Mouse (Mus musculus) liver, embryonic 13.5 days (tissue): ENCODE data around the gene Stk24. TPM values are rescaled to one million over a fixed set of nuclear protein-coding genes. Genes with fewer than 3 reads are reported as not detected.
"Not testable (repeated sequence)": the region's sequence is repeated elsewhere in the genome, so short reads cannot be mapped to it uniquely, and the experiment has no call there.

ENCODE experiments used
- ATAC-seq: fragments of 200-750 bp; cut with Nextera tagmentation; 2 replicates; pipeline ENCODE4 v1.8.0; 2017; ENCODE audit warnings: low read depth, mild to moderate bottlenecking, moderate number of reproducible peaks, moderate library complexity
- DNase-seq: peaks from one replicate; pipeline ENCODE4 v3.0.0; 2022
- H3K27ac ChIP-seq: fragments of 300-500 bp; sonication (generic); 2 replicates; pipeline ENCODE4 v1.5.1; 2015; ENCODE audit warnings: moderate library complexity, mild to moderate bottlenecking, inconsistent platforms
- H3K27me3 ChIP-seq: fragments of 300-500 bp; sonication (generic); 2 replicates; pipeline ENCODE4 v1.6.1; 2015; ENCODE audit warnings: mild to moderate bottlenecking, inconsistent platforms
- H3K36me3 ChIP-seq: fragments of 300-500 bp; sonication (generic); 2 replicates; pipeline ENCODE4 v1.6.1; 2015; ENCODE audit warnings: mild to moderate bottlenecking, inconsistent platforms
- H3K4me1 ChIP-seq: fragments of 300-500 bp; sonication (generic); replicated peaks from 2 replicates; pipeline ENCODE4 v1.6.1; 2015; ENCODE audit warnings: inconsistent platforms
- H3K4me2 ChIP-seq: fragments of 300-500 bp; sonication (generic); 2 replicates; pipeline ENCODE4 v1.6.1; 2015; ENCODE audit warnings: inconsistent platforms, mild to moderate bottlenecking, moderate library complexity
- H3K4me3 ChIP-seq: fragments of 300-500 bp; sonication (generic); replicated peaks from 2 replicates; pipeline ENCODE4 v1.5.1; 2015; ENCODE audit warnings: mild to moderate bottlenecking, inconsistent platforms
- H3K9ac ChIP-seq: fragments of 300-500 bp; sonication (generic); 2 replicates; pipeline ENCODE4 v1.6.1; 2015; ENCODE audit warnings: mild to moderate bottlenecking, inconsistent platforms
- H3K9me3 ChIP-seq: fragments of 300-500 bp; sonication (generic); replicated peaks from 2 replicates; pipeline ENCODE4 v1.6.1; 2016; ENCODE audit warnings: inconsistent platforms
- WGBS: fragments of 180-500 bp; shearing (Covaris S2); methylation state at CpG from one replicate; pipeline ENCODE4 v1.1.7; 2015; ENCODE audit not compliant: insufficient replicate concordance; 5-methylcytosine and 5-hydroxymethylcytosine counted together
- polyA plus RNA-seq: library from polyadenylated mRNA; unstranded; fragments of >200 nt; fragmentation: Nextera tagmentation; extraction: Ambion mirVana; gene quantifications from 2 replicates; pipeline ENCODE4 v1.2.1, GENCODE M21; 2015

The Stk24 gene
- 30.6 and 36.0 TPM in 2 replicates for polyA plus RNA-seq

DNA sequence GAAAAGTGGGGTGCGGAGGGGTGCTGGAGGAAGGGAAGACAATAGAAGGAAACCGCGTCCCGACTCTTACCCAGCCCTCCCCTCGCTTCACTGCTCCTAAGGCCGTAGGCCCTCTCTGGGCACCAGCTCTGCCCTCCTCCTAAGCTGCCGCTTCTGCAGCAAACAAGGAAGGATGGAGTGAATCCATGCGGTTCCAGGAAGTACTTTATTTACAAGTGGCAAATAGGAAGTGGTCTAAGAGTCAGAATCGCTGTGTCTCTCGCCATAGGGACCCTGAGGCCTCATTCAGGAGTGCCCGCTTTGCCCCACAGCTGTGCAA is at the start of gene Stk24:
Gene Stk24, minus strand, starts transcription at position 185 of the 319 bp plus-strand sequence.
- Histone ChIP-seq H3K4me1 (peaks cover 48% of the 10 kb centered on the region), H3K9me3 (no peaks in the 10 kb centered on the region), H3K27me3 (0 out of 2 replicates have a peak, but pooled peaks cover 3% of the 10 kb centered on the region), H3K4me2 (peak within 1 kb of the TSS; percentile 95), H3K4me3 (peak within 1 kb of the TSS; percentile 92), H3K36me3 (peaks cover 12% of the 10 kb centered on the region), H3K9ac (peak within 1 kb of the TSS; percentile 99), H3K27ac (peak within 1 kb of the TSS; percentile 92)
- 6% methylated on average over 11 of the region's 11 CpGs for WGBS
- DNase-seq (no peak), ATAC-seq (no peak)

DNA sequence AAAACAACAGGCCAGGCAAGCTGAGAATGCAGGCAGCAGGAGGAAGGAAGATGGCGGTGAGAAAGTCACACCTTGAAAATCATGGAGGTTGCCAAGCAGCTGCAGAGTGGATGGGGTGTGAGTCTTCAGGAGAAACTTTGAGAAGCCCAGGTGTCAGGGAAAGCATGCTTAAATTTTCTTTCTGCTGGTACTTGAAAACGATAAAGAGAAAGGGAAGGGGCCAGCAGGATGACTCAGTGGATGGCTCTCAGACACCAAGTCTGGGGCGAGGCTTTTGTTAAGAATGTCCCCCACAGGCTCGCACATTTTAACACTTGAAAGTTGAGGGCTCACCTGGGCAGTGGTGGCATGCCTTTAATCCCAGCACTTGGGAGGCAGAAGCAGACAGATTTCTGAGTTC is 48.3 kb upstream of the Stk24 start:
- Histone ChIP-seq H3K36me3 (no peaks in the 10 kb centered on the region), H3K27ac (no peak overlapping the region), H3K27me3 (no peaks in the 10 kb centered on the region), H3K4me2 (no peak overlapping the region), H3K4me3 (no peak overlapping the region), H3K9ac (no peak overlapping the region), H3K9me3 (no peaks in the 10 kb centered on the region), H3K4me1 (peaks cover 23% of the 10 kb centered on the region)
- WGBS = 81% methylated on average over 4 of the region's 4 CpGs
- ATAC-seq (no peak), DNase-seq (peak; percentile 43)

DNA sequence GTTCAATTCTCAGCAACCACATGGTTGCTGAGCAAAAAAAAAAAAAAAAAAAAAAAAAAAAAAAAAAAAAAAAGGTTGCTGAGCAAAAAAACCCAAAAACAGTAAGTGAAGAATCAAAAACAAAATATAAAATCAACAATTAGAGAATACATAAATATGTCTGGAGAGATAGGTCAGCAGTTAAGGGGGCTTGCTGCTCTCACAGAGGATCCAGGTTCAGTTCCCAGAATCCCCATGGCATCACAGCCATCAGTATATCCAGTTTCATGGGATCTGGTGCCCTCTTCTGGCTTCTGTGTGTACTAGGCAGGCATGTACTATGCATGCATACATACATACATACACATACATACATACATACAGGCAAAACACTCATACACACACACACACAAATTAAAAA is 46.9 kb upstream of the Stk24 start:
- no peak overlapping the region for H3K4me2 ChIP-seq
- H3K27me3 ChIP-seq = no peaks in the 10 kb centered on the region
- no peak overlapping the region for H3K27ac ChIP-seq
- H3K9me3 ChIP-seq = no peaks in the 10 kb centered on the region
- no peak overlapping the region for H3K4me3 ChIP-seq
- H3K9ac ChIP-seq = no peak overlapping the region
- no peak for ATAC-seq
- peak; percentile 19 for DNase-seq
- H3K4me1 ChIP-seq = peaks cover 37% of the 10 kb centered on the region
- H3K36me3 ChIP-seq = no peaks in the 10 kb centered on the region

DNA sequence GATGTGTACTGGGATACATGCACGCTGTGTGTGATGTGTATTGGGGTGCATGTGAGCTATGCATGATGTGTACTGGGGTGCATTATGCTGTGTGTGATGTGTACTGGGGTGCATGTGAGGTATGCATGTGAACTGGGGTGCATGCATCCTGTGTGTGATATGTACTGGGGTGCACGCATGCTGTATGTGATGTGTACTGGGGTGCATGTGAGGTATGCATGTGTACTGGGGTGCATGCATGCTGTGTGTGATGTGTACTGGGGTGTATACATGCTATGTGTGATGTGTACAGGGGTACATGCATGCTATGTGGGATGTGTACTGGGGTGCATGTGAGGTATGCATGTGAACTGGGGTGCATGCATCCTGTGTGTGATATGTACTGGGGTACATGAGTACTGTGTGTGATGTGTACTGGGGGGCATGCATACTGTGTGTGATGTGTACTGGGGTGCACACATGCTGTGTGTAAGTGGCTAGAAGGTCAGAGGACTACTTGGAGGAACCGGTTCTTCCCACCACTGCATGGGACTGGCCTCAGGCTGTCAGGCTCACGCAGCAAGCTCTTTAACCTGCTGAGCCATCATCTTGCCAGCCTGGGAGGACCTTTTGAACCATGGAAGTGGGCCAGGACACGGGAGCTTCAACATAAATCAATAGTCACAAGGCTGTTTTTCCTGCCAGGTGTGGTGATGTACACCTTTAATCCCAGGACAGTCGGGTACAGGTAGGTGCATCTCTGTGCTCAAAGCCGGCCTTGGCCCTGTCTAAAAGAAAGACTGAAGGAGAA is 45.4 kb upstream of the Stk24 start:
- Histone ChIP-seq H3K9ac (no peak overlapping the region), H3K4me1 (peaks cover 40% of the 10 kb centered on the region), H3K36me3 (no peaks in the 10 kb centered on the region), H3K9me3 (no peaks in the 10 kb centered on the region), H3K4me3 (no peak overlapping the region), H3K27ac (no peak overlapping the region), H3K4me2 (no peak overlapping the region), H3K27me3 (no peaks in the 10 kb centered on the region)
- ATAC-seq (no peak), DNase-seq (no peak)
- 69% methylated on average over 7 of the region's 7 CpGs for WGBS

DNA sequence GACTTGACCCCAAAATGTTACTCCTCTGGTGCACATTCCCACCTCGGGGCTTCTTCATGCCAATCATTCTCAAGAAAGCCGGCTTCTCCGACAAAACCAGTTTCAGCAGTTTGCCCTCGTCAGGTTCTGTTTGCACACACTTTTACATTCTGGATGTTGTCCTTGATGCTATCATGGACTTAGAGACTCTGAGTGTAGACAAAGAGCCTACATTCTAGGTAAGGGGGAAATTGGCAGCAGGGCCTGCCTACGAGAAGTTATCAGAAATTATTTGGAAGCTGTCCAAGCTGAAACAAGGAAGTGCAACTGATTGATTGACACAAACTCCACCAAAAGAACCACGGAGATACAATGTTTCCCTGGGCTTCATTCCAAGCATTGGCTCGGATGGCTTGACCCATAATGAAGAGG is 43.5 kb upstream of the Stk24 start:
- ATAC-seq = peak; percentile 9; the same call in 1 of the 2 replicates
- Histone ChIP-seq H3K27ac (peak overlapping the region; percentile 93), H3K4me1 (peaks cover 40% of the 10 kb centered on the region), H3K9ac (no peak overlapping the region; the same call in none of the 2 replicates), H3K4me3 (no peak overlapping the region), H3K36me3 (no peaks in the 10 kb centered on the region), H3K27me3 (no peaks in the 10 kb centered on the region), H3K9me3 (no peaks in the 10 kb centered on the region), H3K4me2 (peak overlapping the region; percentile 67)
- no peak for DNase-seq
- 22% methylated on average over 7 of the region's 7 CpGs for WGBS

DNA sequence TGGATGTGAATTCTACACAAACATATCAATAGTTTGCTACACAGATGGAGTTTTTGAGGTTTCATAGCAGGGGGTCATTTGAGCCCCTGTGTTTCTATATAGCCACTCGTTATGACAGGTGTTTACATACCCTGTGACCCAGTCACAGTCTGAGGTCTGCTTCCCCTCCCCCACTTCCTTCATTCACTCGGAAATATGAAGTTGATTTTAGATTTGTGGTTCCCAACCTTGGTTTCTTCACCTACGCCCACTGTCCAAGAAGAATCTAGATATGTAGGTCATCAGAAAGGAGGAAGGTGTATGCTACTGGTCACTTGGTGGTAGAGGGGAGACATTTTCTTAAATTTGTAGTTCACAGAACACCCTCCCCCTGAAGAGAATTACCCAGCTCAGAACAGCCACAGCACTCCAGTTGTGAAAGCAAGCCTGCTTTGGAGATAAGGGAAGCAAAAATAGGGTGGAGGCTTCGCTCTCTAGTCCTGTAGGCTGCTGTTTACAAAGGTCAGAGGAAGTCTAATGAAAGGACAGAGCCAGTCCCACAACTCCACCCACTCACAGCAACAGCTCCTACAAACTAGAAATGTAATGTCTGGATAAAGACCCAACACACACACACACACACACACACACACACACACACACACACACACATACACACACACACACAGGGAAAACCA is 43.0 kb upstream of the Stk24 start:
- peak overlapping the region; percentile 93 for H3K27ac ChIP-seq
- no peaks in the 10 kb centered on the region for H3K27me3 ChIP-seq
- H3K4me1 ChIP-seq = peaks cover 40% of the 10 kb centered on the region
- no peaks in the 10 kb centered on the region for H3K36me3 ChIP-seq
- peak overlapping the region; percentile 60 for H3K9ac ChIP-seq
- 7% methylated on average over 4 of the region's 4 CpGs for WGBS
- DNase-seq (peak; percentile 49), ATAC-seq (peak; percentile 98)
- H3K9me3 ChIP-seq = no peaks in the 10 kb centered on the region
- H3K4me2 ChIP-seq = peak overlapping the region; percentile 67
- H3K4me3 ChIP-seq = peak overlapping the region; percentile 34

DNA sequence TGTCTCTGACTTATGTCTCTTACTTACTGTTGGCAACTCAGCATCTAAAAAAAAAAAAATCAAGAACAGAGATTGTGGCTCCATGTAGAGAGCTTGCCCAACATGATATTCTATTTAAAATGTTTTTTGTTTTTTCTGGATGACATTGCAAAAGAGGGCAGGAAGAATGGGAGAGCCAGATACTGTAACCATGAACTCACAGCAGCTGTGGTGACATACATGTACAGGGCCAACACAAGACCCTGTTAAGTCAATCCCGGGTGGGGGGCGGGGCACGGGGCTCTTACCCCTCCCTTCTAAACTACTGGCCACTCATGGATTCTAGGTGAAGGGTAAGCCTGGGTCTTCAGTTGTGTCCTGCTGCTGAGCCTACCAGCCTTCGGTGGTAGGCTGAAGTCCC is 42.2 kb upstream of the Stk24 start:
- Histone ChIP-seq H3K4me2 (peak overlapping the region; percentile 67), H3K4me1 (peaks cover 40% of the 10 kb centered on the region), H3K4me3 (no peak overlapping the region), H3K9ac (no peak overlapping the region), H3K36me3 (no peaks in the 10 kb centered on the region), H3K27me3 (no peaks in the 10 kb centered on the region), H3K9me3 (no peaks in the 10 kb centered on the region), H3K27ac (peak overlapping the region; percentile 93)
- DNase-seq (no peak), ATAC-seq (no peak)
- 49% methylated on average over 4 of the region's 4 CpGs for WGBS

DNA sequence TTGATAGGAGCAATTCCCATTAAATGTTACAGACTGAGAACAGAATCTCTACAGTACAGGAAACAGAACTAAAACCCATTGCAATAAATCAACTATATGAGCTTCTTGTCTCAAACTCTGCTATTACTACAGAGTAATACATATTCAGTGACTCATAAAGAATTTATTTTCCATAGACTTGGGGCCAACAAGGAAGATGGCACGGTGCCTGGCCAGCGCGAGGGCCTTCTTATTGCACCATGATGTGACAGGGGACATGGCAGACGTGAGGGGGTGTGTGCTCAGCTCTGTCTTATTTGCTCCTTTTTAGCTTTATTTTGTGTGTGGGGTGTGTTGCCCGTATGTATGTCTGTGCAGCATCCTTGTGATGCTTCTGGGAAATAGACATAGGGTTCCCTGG is 37.8 kb upstream of the Stk24 start:
- DNase-seq (no peak), ATAC-seq (no peak)
- no peak overlapping the region for H3K4me2 ChIP-seq
- H3K36me3 ChIP-seq = no peaks in the 10 kb centered on the region
- H3K9ac ChIP-seq = no peak overlapping the region
- H3K9me3 ChIP-seq = no peaks in the 10 kb centered on the region
- no peak overlapping the region for H3K4me3 ChIP-seq
- H3K27me3 ChIP-seq = no peaks in the 10 kb centered on the region
- WGBS = 69% methylated on average over 5 of the region's 5 CpGs
- peaks cover 15% of the 10 kb centered on the region for H3K4me1 ChIP-seq
- H3K27ac ChIP-seq = no peak overlapping the region

DNA sequence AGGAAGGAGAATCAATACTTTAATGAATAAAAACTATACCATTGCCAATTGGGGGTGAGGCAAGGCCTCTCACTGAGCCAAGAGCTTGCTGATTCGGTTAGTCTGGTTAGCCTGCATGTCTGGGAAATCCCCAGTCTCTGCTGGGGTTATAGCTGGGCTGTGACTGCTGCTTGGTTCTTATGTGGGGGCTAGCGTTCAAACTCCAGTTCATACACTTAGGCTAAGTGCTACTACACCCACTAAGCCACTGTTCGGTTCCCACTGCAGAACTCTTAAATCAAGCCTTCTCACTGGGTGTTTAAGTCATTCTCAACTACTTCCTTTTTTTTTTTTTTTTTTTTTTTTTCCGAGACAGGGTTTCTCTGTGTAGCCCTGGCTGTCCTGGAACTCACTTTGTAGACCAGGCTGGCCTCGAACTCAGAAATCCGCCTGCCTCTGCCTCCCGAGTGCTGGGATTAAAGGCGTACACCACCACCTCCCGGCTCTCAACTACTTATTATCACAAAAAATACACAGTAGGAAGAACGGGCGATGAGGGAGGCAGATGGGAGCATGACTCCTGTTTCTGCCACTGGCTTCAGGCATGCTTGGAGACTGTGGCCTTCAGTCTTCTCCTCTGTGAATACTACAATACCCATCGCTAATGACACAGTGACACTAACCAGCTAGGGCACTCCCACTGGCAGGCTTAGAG is 37.0 kb upstream of the Stk24 start:
- DNase-seq (no peak), ATAC-seq (no peak)
- Histone ChIP-seq H3K27me3 (no peaks in the 10 kb centered on the region), H3K36me3 (no peaks in the 10 kb centered on the region), H3K27ac (no peak overlapping the region), H3K9me3 (no peaks in the 10 kb centered on the region), H3K4me3 (no peak overlapping the region), H3K9ac (no peak overlapping the region), H3K4me2 (no peak overlapping the region), H3K4me1 (peaks cover 7% of the 10 kb centered on the region)
- 67% methylated on average over 11 of the region's 12 CpGs for WGBS

DNA sequence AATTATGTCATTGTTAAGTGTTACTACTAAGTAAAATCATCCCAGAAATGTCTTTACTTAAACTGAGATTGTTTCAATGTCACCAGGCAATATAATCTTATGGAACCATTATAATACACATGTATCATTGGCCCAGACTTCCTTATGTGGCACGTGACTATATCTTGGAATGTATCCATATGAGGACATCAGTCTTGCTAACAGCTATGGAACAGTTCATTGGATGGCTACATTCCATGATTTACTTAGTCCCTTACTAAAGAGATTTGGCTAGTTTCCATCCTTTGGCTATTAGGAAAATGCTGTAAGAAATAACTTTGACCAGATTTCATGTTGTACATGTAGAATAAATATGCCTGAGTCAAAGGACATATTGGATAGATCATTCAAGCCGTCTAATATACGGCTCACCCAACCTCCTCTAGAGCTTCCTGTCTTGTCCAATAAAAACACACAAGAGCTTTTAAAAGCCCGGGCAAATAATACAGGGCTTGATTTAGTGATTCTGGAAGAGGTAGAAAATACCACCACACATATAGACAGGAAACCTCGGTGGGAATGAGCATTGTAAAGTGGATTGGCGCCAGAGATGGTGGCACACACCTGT is 34.9 kb upstream of the Stk24 start:
- 72% methylated on average over 6 of the region's 6 CpGs for WGBS
- DNase-seq (no peak), ATAC-seq (no peak)
- Histone ChIP-seq H3K4me3 (no peak overlapping the region), H3K9me3 (no peaks in the 10 kb centered on the region), H3K36me3 (no peaks in the 10 kb centered on the region), H3K4me1 (peaks cover 4% of the 10 kb centered on the region; the same call in 1 of the 2 replicates), H3K27me3 (no peaks in the 10 kb centered on the region), H3K9ac (no peak overlapping the region), H3K4me2 (no peak overlapping the region), H3K27ac (no peak overlapping the region)

DNA sequence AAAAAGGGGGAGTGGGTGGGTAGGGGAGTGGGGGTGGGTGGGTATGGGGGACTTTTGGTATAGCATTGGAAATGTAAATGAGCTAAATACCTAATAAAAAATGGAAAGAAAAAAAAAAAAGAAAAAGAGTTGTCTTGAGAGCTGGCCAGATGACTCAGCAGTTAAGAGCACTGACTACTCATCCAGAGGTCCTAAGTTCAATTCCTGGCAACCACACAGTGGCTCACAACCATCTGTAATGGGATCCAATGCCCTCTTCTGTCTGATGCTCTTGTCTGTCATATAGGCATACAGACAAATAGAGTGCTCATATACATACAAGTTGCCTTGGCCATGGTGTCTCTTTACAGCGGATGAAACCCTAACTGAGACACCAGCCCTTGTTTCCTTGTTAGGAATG is 33.9 kb upstream of the Stk24 start:
- DNase-seq, H3K4me2 ChIP-seq, H3K27me3 ChIP-seq, H3K4me3 ChIP-seq, ATAC-seq, H3K36me3 ChIP-seq, H3K27ac ChIP-seq, H3K4me1 ChIP-seq, H3K9ac ChIP-seq, H3K9me3 ChIP-seq: not testable (repeated sequence)
- 81% methylated on average over 1 of the region's 1 CpGs for WGBS
